ENCODE assay signal across 8 mouse cellular contexts in the genomic region with DNA sequence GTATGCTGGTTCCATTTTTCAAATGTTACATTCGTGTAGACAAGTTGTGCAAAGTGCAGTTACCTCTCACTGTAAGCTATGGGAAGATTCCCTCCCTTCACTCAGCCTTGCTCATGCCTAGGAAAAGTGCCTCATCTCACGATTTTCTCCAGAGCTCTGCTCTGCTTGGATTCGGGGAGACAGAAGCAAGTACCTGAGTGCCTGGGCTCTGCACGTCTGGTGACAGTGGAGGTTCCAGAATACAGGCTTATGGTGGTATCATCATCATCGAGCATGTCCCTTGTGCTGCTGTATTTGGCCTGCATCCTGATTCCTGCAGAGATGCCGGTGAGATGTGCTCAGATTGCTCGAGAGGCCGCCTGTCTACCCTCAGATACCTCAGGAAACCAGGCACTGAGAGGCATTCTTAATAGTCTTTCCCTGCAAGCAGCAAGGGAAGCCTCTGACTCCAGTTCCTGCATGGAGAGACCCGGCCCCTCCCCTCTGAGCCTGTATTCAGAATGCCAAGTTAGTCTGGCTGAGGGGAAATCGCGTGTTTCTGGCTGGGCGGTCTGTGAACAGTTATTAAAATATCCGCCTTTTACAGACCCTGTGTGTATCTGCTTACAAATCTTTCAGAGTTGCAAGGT. TPM values are rescaled to one million over a fixed set of nuclear protein-coding genes. Genes with fewer than 3 reads are reported as not detected.
DNase-seq lines count a peak whose midpoint lies in the region; ATAC-seq and TF ChIP-seq lines count a peak whose summit lies in the region.

A gene (minus strand): TSS at position 590 of the 629 bp plus-strand sequence.

- H3K4me1 ChIP-seq in liver, embryonic 11.5 days (replicated peaks; ENCODE audit: control insufficient read depth, insufficient read depth, low read length) = no peaks in the 10 kb centered on the region
- H3K4me1 ChIP-seq in kidney, embryonic 14.5 days (ENCODE audit: control insufficient read depth, insufficient read depth, low read length) = no peaks in the 10 kb centered on the region
- H3K4me1 ChIP-seq in midbrain, embryonic 15.5 days = no peaks in the 10 kb centered on the region
- H3K4me1 ChIP-seq in thymus, adult 2 months (replicated peaks; ENCODE audit: control insufficient read depth, insufficient read depth, low read length) = no peaks in the 10 kb centered on the region

- no peak within 1 kb of the TSS for H3K27ac ChIP-seq in liver, embryonic 11.5 days (ENCODE audit: low read depth, low read length)
- no peak within 1 kb of the TSS; the same call in 1 of the 2 replicates for H3K27ac ChIP-seq in kidney, embryonic 14.5 days (ENCODE audit: low read depth, low read length)
- peak within 1 kb of the TSS; percentile 17; the same call in 1 of the 2 replicates for H3K27ac ChIP-seq in midbrain, embryonic 15.5 days
- no peak within 1 kb of the TSS for H3K27ac ChIP-seq in thymus, adult 2 months (ENCODE audit: control insufficient read depth, insufficient read depth, low read length)

- H3K27me3 ChIP-seq in liver, embryonic 11.5 days (replicated peaks; ENCODE audit: control insufficient read depth, insufficient read depth, low read length) = no peaks in the 10 kb centered on the region
- H3K27me3 ChIP-seq in kidney, embryonic 14.5 days (ENCODE audit: control insufficient read depth, insufficient read depth, low read length) = no peaks in the 10 kb centered on the region
- no peaks in the 10 kb centered on the region for H3K27me3 ChIP-seq in midbrain, embryonic 15.5 days (replicated peaks)
- no peaks in the 10 kb centered on the region for H3K27me3 ChIP-seq in thymus, adult 2 months (ENCODE audit: control insufficient read depth, insufficient read depth, low read length)

- no peaks in the 10 kb centered on the region for H3K36me3 ChIP-seq in liver, embryonic 11.5 days (ENCODE audit: control insufficient read depth, insufficient read depth, low read length)
- no peaks in the 10 kb centered on the region for H3K36me3 ChIP-seq in kidney, embryonic 14.5 days (ENCODE audit: control insufficient read depth, insufficient read depth, low read length)
- no peaks in the 10 kb centered on the region for H3K36me3 ChIP-seq in midbrain, embryonic 15.5 days (replicated peaks)
- H3K36me3 ChIP-seq in thymus, adult 2 months (ENCODE audit: control insufficient read depth, insufficient read depth, low read length) = no peaks in the 10 kb centered on the region

- H3K9me3 ChIP-seq in liver, embryonic 11.5 days (ENCODE audit: control insufficient read depth, low read length) = no peaks in the 10 kb centered on the region
- no peaks in the 10 kb centered on the region for H3K9me3 ChIP-seq in kidney, embryonic 14.5 days (ENCODE audit: control insufficient read depth, low read length)
- H3K9me3 ChIP-seq in midbrain, embryonic 15.5 days = no peaks in the 10 kb centered on the region

- no peak for TF ChIP-seq CTCF in thymus, adult 2 months (IDR thresholded peaks at IDR 0.05; ENCODE audit: borderline replicate concordance, control insufficient read depth, extremely low read depth, insufficient read depth, low read length, poor library complexity)

- H3K4me2 ChIP-seq in liver, embryonic 11.5 days = no peak within 1 kb of the TSS
- peak within 1 kb of the TSS; percentile 8; the same call in 1 of the 2 replicates for H3K4me2 ChIP-seq in kidney, embryonic 14.5 days (replicated peaks; ENCODE audit: low read depth, low read length)
- H3K4me2 ChIP-seq in midbrain, embryonic 15.5 days = no peak within 1 kb of the TSS

- WGBS in liver, embryonic 11.5 days = 68% methylated on average over 13 of the region's 13 CpGs
- WGBS in kidney, embryonic 14.5 days = 60% methylated on average over 13 of the region's 13 CpGs
- 55% methylated on average over 13 of the region's 13 CpGs for WGBS in midbrain, embryonic 15.5 days
- WGBS in thymus, adult 2 months = 66% methylated on average over 13 of the region's 13 CpGs

- H3K4me3 ChIP-seq in liver, embryonic 11.5 days (ENCODE audit: low read depth, low read length) = no peak within 1 kb of the TSS
- peak within 1 kb of the TSS; percentile 7; the same call in 1 of the 2 replicates for H3K4me3 ChIP-seq in kidney, embryonic 14.5 days (ENCODE audit: low read length)
- no peak within 1 kb of the TSS for H3K4me3 ChIP-seq in midbrain, embryonic 15.5 days
- H3K4me3 ChIP-seq in thymus, adult 2 months (ENCODE audit: control insufficient read depth, insufficient read depth, low read length) = no peak within 1 kb of the TSS

- no peak for ATAC-seq in liver, embryonic 11.5 days (replicated peaks; ENCODE audit: low FRiP score)
- ATAC-seq in kidney, embryonic 14.5 days (ENCODE audit: low FRiP score, low TSS enrichment) = no peak
- peak; percentile 75 for ATAC-seq in midbrain, embryonic 15.5 days (replicated peaks)

- TF ChIP-seq POLR2A in thymus, adult 2 months (IDR thresholded peaks at IDR 0.05; ENCODE audit: control insufficient read depth, extremely low read depth, insufficient read depth, low read length, poor library complexity) = no peak

- DNase-seq in liver = peak; percentile 7
- no peak for DNase-seq in liver, embryonic 11.5 days (ENCODE audit: low spot score)
- peak; percentile 34 for DNase-seq in brain, adult 2 months (ENCODE audit: low read depth, low spot score)
- peak; percentile 28 to 42 for DNase-seq in gastrocnemius, postnatal 4 days (ENCODE audit: low spot score in 2 of 2)
- no peak for DNase-seq in thymus, adult 2 months
- DNase-seq in urinary bladder, postnatal 4 days (ENCODE audit: low spot score in 2 of 2) = no peak

- H3K9ac ChIP-seq in liver, embryonic 11.5 days (ENCODE audit: low read depth, low read length) = no peak within 1 kb of the TSS
- H3K9ac ChIP-seq in kidney, embryonic 14.5 days (ENCODE audit: low read depth, low read length) = no peak within 1 kb of the TSS
- no peak within 1 kb of the TSS for H3K9ac ChIP-seq in midbrain, embryonic 15.5 days

RNA-seq across cellular contexts. Expression of the gene that starts here (rescaled TPM):
- polyA plus RNA-seq in liver, embryonic 11.5 days (2014; fragmentation: Nextera tagmentation; extraction: Ambion mirVana) = 0.38 and 0.65 TPM in 2 replicates
- 1 to 10 TPM; 5.9 to 6.2 TPM for total RNA-seq in gastrocnemius, postnatal 4 days (2021)
- 5.8 and 6.2 TPM in 2 replicates for polyA plus RNA-seq in kidney, embryonic 14.5 days (2014; fragmentation: Nextera tagmentation; extraction: Ambion mirVana)
- 1.6 TPM in 2 replicates for polyA plus RNA-seq in midbrain, embryonic 15.5 days (2015; fragmentation: Nextera tagmentation; extraction: Ambion mirVana)
- polyA plus RNA-seq in thymus, adult 2 months (2012; rRNA removed) = 0.33 and 0.65 TPM in 2 replicates

Comparison
In these comparisons a context has a peak if more than half of its experiments do, and no peak if none do; other contexts are left out.
1. DNase-seq: peak in liver (single experiment), brain, adult 2 months (single experiment) and gastrocnemius, postnatal 4 days (2 of 2); none in liver, embryonic 11.5 days (single experiment), thymus, adult 2 months (single experiment) and urinary bladder, postnatal 4 days (0 of 2).